Comparison of ENCODE assay signal across 8 mouse cellular contexts in the genomic region with DNA sequence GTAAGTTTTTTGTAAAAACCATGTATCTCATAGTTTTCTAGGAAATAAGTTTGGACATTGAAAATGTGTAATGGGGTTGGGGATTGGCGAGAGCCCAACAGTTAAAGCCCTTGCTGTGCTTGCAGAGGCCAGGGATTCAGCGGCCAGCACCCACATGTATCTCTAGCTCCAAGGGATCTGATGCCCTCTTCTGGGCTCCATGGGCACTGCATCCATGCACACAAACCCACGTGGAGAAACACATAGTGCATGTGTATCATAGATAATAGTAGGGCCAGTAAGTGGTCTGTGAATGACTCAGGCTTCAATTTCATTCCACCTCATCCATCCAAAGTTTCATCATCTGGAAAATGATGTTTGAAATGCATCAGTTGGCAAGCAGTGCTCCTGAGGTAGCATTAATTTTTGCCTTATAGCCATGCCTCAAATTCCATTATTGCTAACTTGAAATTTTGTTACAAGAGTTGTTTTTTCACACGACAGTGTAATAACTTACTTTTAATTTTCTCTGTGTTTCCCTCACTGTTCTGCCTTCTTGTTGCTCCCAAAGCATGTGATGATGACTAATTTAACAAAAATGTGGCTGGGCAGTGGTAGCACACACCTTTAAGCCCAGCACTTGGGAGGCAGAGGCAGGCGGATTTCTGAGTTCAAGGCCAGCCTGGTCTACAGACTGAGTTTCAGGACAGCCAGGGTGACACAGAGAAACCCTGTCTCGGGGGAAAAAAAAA.
DNase-seq lines count a peak whose midpoint lies in the region; ATAC-seq and TF ChIP-seq lines count a peak whose summit lies in the region.

No protein-coding gene starts in this region.

- intact Hi-C loops in heart, adult 2 months (cut with DNase I) = no loop called here

- no peaks in the 10 kb centered on the region; the same call in 1 of the 2 replicates for H3K36me3 ChIP-seq in heart, adult 2 months (ENCODE audit: control insufficient read depth, insufficient read depth, low read length)
- no peaks in the 10 kb centered on the region for H3K36me3 ChIP-seq in heart, embryonic 11.5 days (ENCODE audit: control insufficient read depth, insufficient read depth, low read length)
- H3K36me3 ChIP-seq in midbrain, embryonic 14.5 days (ENCODE audit: control insufficient read depth, insufficient read depth, low read length) = no peaks in the 10 kb centered on the region

- no peaks in the 10 kb centered on the region for H3K27me3 ChIP-seq in heart, adult 2 months (ENCODE audit: control insufficient read depth, insufficient read depth, low read length)
- no peaks in the 10 kb centered on the region for H3K27me3 ChIP-seq in heart, embryonic 11.5 days (ENCODE audit: control insufficient read depth, insufficient read depth, low read length)
- no peaks in the 10 kb centered on the region for H3K27me3 ChIP-seq in midbrain, embryonic 14.5 days (ENCODE audit: control insufficient read depth, insufficient read depth, low read length)

- WGBS in heart, adult 2 months = 85% methylated on average over 6 of the region's 6 CpGs
- 68% methylated on average over 6 of the region's 6 CpGs for WGBS in heart, embryonic 11.5 days (ENCODE audit: insufficient replicate concordance)
- WGBS in midbrain, embryonic 14.5 days = 70% methylated on average over 6 of the region's 6 CpGs

- no peak for TF ChIP-seq EP300 in heart, adult 2 months (IDR thresholded peaks at IDR 0.05; ENCODE audit: insufficient read depth, low read depth, low read length)

- H3K9ac ChIP-seq in heart, adult 2 months (ENCODE audit: low read depth, low read length) = no peak overlapping the region
- no peak overlapping the region for H3K9ac ChIP-seq in heart, embryonic 11.5 days (ENCODE audit: low read depth, low read length)
- H3K9ac ChIP-seq in midbrain, embryonic 14.5 days (replicated peaks; ENCODE audit: low read length) = no peak overlapping the region

- no peaks in the 10 kb centered on the region for H3K9me3 ChIP-seq in heart, embryonic 11.5 days (replicated peaks; ENCODE audit: control insufficient read depth, low read length)
- no peaks in the 10 kb centered on the region for H3K9me3 ChIP-seq in midbrain, embryonic 14.5 days (ENCODE audit: control insufficient read depth, low read length)

- no peak overlapping the region for H3K27ac ChIP-seq in heart, adult 2 months
- H3K27ac ChIP-seq in heart, embryonic 11.5 days (ENCODE audit: low read depth, low read length) = no peak overlapping the region
- H3K27ac ChIP-seq in midbrain, embryonic 14.5 days (replicated peaks; ENCODE audit: low read depth, low read length) = no peak overlapping the region

- H3K4me2 ChIP-seq in heart, embryonic 11.5 days = no peak overlapping the region
- no peak overlapping the region for H3K4me2 ChIP-seq in midbrain, embryonic 14.5 days (ENCODE audit: low read length)

- no peak overlapping the region for H3K4me3 ChIP-seq in heart, adult 2 months
- H3K4me3 ChIP-seq in heart, embryonic 11.5 days (ENCODE audit: low read depth, low read length) = no peak overlapping the region
- H3K4me3 ChIP-seq in midbrain, embryonic 14.5 days (replicated peaks; ENCODE audit: low read depth, low read length) = no peak overlapping the region

- no peak for TF ChIP-seq POLR2A in heart, adult 2 months (IDR thresholded peaks at IDR 0.05; ENCODE audit: insufficient read depth, low read depth, low read length)

- H3K4me1 ChIP-seq in heart, adult 2 months (ENCODE audit: control insufficient read depth, insufficient read depth, low read length) = no peaks in the 10 kb centered on the region
- H3K4me1 ChIP-seq in heart, embryonic 11.5 days (ENCODE audit: control insufficient read depth, insufficient read depth, low read length) = no peaks in the 10 kb centered on the region
- H3K4me1 ChIP-seq in midbrain, embryonic 14.5 days (ENCODE audit: control insufficient read depth, insufficient read depth, low read length) = no peaks in the 10 kb centered on the region

- TF ChIP-seq CTCF in heart, adult 2 months (IDR thresholded peaks at IDR 0.05) = peak; percentile 60

- no peak for ATAC-seq in heart, embryonic 11.5 days (replicated peaks; ENCODE audit: insufficient number of reproducible peaks, low FRiP score, low TSS enrichment)
- no peak for ATAC-seq in midbrain, embryonic 14.5 days (ENCODE audit: low FRiP score, low TSS enrichment)

- DNase-seq in heart, adult 2 months = no peak
- DNase-seq in urinary bladder, postnatal 14 days (ENCODE audit: low spot score) = peak; percentile 16
- DNase-seq in urinary bladder, adult 2 months (ENCODE audit: low spot score) = no peak
- DNase-seq in kidney, postnatal 4 days = peak; percentile 35 to 46
- peak; percentile 66 for DNase-seq in thymus, postnatal 4 days
- DNase-seq in urinary bladder, postnatal 36 days (ENCODE audit: low spot score in 2 of 2) = no peak
- DNase-seq in midbrain, embryonic 14.5 days = no peak

- no peaks in the 10 kb centered on the region for H3K79me2 ChIP-seq in heart, adult 2 months (replicated peaks; ENCODE audit: control insufficient read depth, insufficient read depth, low read length)

Comparison
In these comparisons a context has a peak if more than half of its experiments do, and no peak if none do; other contexts are left out.
1. DNase-seq: peak in urinary bladder, postnatal 14 days (single experiment), kidney, postnatal 4 days (2 of 2) and thymus, postnatal 4 days (single experiment); none in heart, adult 2 months (0 of 2), urinary bladder, adult 2 months (single experiment), urinary bladder, postnatal 36 days (0 of 2) and midbrain, embryonic 14.5 days (single experiment).